Mouse (Mus musculus) heart, postnatal 0 days (tissue): ENCODE data around the gene Slc24a2.

Source experiments
- CTCF ChIP-seq: IDR thresholded peaks from 2 replicates; pipeline ENCODE4 v1.5.1; 2016; ENCODE audit warnings: antibody characterized with exemption, control low read depth, low read depth
- EP300 ChIP-seq: IDR thresholded peaks from 2 replicates; pipeline ENCODE4 v1.6.1; 2016; ENCODE audit warnings: antibody characterized with exemption, low read depth

GRCm38 (mm10) chr4:87221586-87221985 lies 8.7 kb downstream of the Slc24a2 start:
- TF ChIP-seq EP300: no peak
- no peak for TF ChIP-seq CTCF
